22 mouse cellular contexts compared by ENCODE assay signal in genomic region chr5:82007955-82008354, GRCm38 (mm10).
"Had no signal": no experiment of that assay in that cellular context is flagged by ENCODE, and none has a peak within 500 bp of the region (broad histone marks: within the 10 kb centered on the region; RNA-seq: fewer than 3 reads in every experiment).

No protein-coding gene starts in this region.

- DNase-seq: heart, postnatal 10 days; heart, postnatal 14 days; heart, postnatal 36 days; heart, postnatal 4 days; kidney, adult 11 months; kidney, adult 18-20 months; kidney, adult 2 months; kidney, adult 8-10 months; kidney, adult 9 months; kidney, postnatal 10 days; kidney, postnatal 14 days; kidney, postnatal 25 days; kidney, postnatal 36 days; kidney, postnatal 4 days; layer of hippocampus, adult 9-11 months; layer of hippocampus, postnatal 36 days had no signal

- ATAC-seq: hindbrain, embryonic 16.5 days; hindbrain, postnatal 0 days; inflammation-experienced regulatory T-cells, adult 6 months; intestine, embryonic 15.5 days; intestine, embryonic 16.5 days; intestine, postnatal 0 days had no signal
